Mouse (Mus musculus) liver, adult 2 months (tissue): ENCODE data around the gene Acaa1a.

Experiments used
- CTCF ChIP-seq: fragments of 200-500 bp; IDR thresholded peaks from 2 replicates; pipeline ENCODE4 v1.5.1; 2011; ENCODE audit warnings: low read depth, low read length, control low read depth
- POLR2A ChIP-seq: fragments of 200-500 bp; IDR thresholded peaks from 2 replicates; pipeline ENCODE4 v1.6.1; 2011; ENCODE audit warnings: low read length, control low read depth; ENCODE audit not compliant: insufficient read depth; ENCODE audit errors: extremely low read depth

DNA sequence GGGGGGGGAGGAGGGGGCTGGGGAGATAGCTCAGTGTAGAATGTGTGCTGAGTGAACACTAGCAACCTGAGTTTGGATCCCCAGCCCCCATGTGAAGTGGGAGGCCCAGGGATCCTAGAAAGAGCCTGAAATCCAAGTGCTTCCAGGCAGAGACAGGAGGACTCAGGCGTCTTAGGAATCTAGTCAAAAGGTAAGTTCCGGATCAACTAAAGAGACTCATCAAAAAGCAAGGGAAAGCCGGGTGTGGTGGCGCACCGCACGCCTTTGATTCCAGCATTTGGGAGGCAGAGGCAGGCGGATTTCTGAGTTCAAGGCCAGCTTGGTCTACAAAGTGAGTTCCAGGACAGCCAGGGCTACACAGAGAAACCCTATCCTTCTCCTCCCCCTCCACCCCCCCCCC, 19.0 kb upstream of the Acaa1a start:
- TF ChIP-seq CTCF (no peak), POLR2A (no peak)
